Mouse (Mus musculus) intestine, embryonic 16.5 days (tissue): ENCODE data around the gene Pdc. TPM values are rescaled to one million over a fixed set of nuclear protein-coding genes. Genes with fewer than 3 reads are reported as not detected.
"Not testable (repeated sequence)": the region's sequence is repeated elsewhere in the genome, so short reads cannot be mapped to it uniquely, and the experiment has no call there.

Experiments used
- ATAC-seq: fragments of 200-750 bp; cut with Nextera tagmentation; 2 replicates; pipeline ENCODE4 v1.8.0; 2017; ENCODE audit warnings: moderate TSS enrichment, moderate library complexity
- H3K27ac ChIP-seq: fragments of 300-500 bp; sonication (generic); 2 replicates; pipeline ENCODE4 v1.5.1; 2014; ENCODE audit warnings: mild to moderate bottlenecking, low read length
- H3K27me3 ChIP-seq: fragments of 300-500 bp; sonication (generic); replicated peaks from 2 replicates; pipeline ENCODE4 v1.6.1; 2014; ENCODE audit warnings: low read length, control low read depth, mixed read lengths; ENCODE audit not compliant: control insufficient read depth, insufficient read depth
- H3K36me3 ChIP-seq: fragments of 300-500 bp; sonication (generic); 2 replicates; pipeline ENCODE4 v1.6.1; 2014; ENCODE audit warnings: low read length, control low read depth; ENCODE audit not compliant: control insufficient read depth, insufficient read depth
- H3K4me1 ChIP-seq: fragments of 300-500 bp; sonication (generic); 2 replicates; pipeline ENCODE4 v1.6.1; 2014; ENCODE audit warnings: low read length, control low read depth, mixed read lengths; ENCODE audit not compliant: control insufficient read depth, insufficient read depth
- H3K4me2 ChIP-seq: fragments of 300-500 bp; sonication (generic); 2 replicates; pipeline ENCODE4 v1.6.1; 2014; ENCODE audit warnings: low read depth, low read length, control low read depth
- H3K4me3 ChIP-seq: fragments of 300-500 bp; sonication (generic); 2 replicates; pipeline ENCODE4 v1.5.1; 2014; ENCODE audit warnings: mild to moderate bottlenecking, low read length
- H3K9ac ChIP-seq: fragments of 300-500 bp; sonication (generic); 2 replicates; pipeline ENCODE4 v1.6.1; 2014; ENCODE audit warnings: low read depth, low read length
- H3K9me3 ChIP-seq: fragments of 300-500 bp; sonication (generic); 2 replicates; pipeline ENCODE4 v1.6.1; 2016; ENCODE audit warnings: low read length, control low read depth; ENCODE audit not compliant: control insufficient read depth
- WGBS: fragments of 180-500 bp; shearing (Covaris S2); extraction: QIAGEN DNeasy Blood & Tissue Kit; methylation state at CpG from one replicate; pipeline ENCODE4 v1.1.7; 2014; 5-methylcytosine and 5-hydroxymethylcytosine counted together
- polyA plus RNA-seq: library from polyadenylated mRNA; unstranded; fragments of >200 nt; fragmentation: Nextera tagmentation; extraction: Ambion mirVana; gene quantifications from 2 replicates; pipeline ENCODE4 v1.2.1, GENCODE M21; 2015

Gene Pdc
- not detected in 2 replicates for polyA plus RNA-seq

DNA sequence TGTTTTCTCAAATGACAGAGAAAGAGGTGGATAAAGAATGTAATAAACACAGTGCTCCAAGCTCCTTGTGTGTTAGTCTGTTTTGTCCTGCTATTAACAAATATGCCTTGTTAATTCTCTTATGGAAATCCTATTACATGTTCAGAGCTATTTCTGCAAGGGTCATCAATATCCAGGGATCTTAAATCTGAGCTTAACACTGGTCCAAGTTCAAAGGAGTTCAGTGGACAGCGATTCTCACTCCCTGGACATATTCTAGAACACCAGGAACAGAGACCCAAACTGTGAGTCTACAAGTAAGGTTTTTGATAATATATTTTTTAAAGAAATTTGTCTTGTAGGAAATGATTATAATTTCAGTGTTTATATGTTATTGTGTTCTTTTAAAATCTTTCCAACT, at the start of gene Pdc:
Gene Pdc (plus strand): TSS at position 213 of the 400 bp plus-strand sequence.
- Histone ChIP-seq H3K4me2 (no peak within 1 kb of the TSS), H3K4me1 (no peaks in the 10 kb centered on the region), H3K36me3 (no peaks in the 10 kb centered on the region), H3K9me3 (no peaks in the 10 kb centered on the region), H3K4me3 (no peak within 1 kb of the TSS), H3K27ac (no peak within 1 kb of the TSS), H3K9ac (no peak within 1 kb of the TSS), H3K27me3 (no peaks in the 10 kb centered on the region)
- no peak for ATAC-seq
- 79% methylated on average over 1 of the region's 1 CpGs for WGBS

DNA sequence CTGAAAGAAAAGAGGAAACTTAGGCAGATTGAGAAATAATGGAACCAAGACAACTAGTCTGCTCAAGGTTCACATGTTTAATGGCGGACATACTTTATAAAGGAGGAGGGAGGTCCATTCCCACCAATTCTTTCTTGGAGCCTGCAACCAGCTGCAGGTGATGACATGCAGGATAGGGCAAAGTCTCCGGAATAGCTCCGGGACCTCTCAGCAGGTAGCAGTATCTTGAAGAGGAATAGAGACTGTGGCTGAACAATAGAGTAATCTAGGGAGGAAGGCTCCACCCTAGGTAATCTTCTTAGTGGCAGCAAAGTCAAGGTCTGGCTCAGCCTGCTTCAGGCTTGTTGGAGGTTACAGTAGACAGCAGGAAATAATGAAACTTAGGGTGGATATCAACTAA, 25.2 kb upstream of the Pdc start:
- 85% methylated on average over 3 of the region's 3 CpGs for whole genome bisulfite sequencing
- not testable (repeated sequence) for H3K27me3 ChIP-seq, H3K4me2 ChIP-seq, H3K36me3 ChIP-seq, ATAC-seq, H3K27ac ChIP-seq, H3K9ac ChIP-seq, H3K4me1 ChIP-seq, H3K9me3 ChIP-seq, H3K4me3 ChIP-seq

DNA sequence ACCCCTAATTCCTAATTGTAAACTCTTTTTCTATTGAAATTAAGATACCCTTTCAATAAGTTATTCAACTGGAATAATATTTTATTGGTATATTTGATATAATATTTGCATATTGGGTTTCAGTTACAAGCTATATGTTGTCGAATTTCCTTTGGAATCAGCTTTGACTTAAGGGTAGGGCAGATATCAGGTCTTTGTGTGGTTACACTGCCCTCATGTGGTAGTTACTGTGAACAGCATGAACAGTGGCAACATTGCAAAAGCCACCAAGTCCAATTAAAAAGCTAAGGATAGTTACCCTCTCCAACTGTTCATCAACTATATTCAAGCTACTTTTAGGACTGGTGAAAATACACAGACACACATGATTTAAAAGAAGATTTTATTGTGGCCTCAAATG, 11.6 kb upstream of the Pdc start:
- ATAC-seq: no peak
- H3K36me3 ChIP-seq: no peaks in the 10 kb centered on the region
- 37% methylated on average over 1 of the region's 1 CpGs for WGBS

DNA sequence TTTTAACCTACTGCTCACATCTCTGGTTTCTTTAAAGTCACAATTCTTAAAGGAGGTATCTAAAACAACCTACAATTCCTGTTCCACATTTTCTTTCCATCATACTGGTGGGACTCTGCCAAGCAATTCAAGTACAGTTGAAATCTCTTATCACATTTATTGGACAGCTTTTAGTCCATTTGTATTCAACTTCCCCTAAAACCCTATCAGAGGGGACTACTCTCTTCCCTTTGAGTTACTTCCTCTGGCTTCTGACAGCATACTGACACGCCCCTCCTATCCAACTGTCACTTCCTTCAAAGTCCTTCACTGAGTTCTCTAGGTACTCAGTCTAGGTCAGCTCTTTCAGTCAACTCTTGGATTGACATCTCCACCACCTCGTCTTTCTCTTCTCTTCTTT, 15.9 kb downstream of the Pdc start:
- no peak overlapping the region for H3K4me3 ChIP-seq
- no peak overlapping the region for H3K4me2 ChIP-seq
- H3K4me1 ChIP-seq: no peaks in the 10 kb centered on the region
- H3K36me3 ChIP-seq: no peaks in the 10 kb centered on the region
- H3K9me3 ChIP-seq: no peaks in the 10 kb centered on the region
- H3K27ac ChIP-seq: no peak overlapping the region
- WGBS: 72% methylated on average over 2 of the region's 2 CpGs
- no peak overlapping the region for H3K9ac ChIP-seq
- no peak for ATAC-seq
- no peaks in the 10 kb centered on the region for H3K27me3 ChIP-seq

More for the DNA sequence above, 11.6 kb upstream of the Pdc start:
- Histone ChIP-seq H3K9ac (no peak overlapping the region), H3K4me1 (no peaks in the 10 kb centered on the region), H3K27me3 (no peaks in the 10 kb centered on the region), H3K27ac (no peak overlapping the region), H3K9me3 (no peaks in the 10 kb centered on the region), H3K4me2 (no peak overlapping the region), H3K4me3 (no peak overlapping the region)

DNA sequence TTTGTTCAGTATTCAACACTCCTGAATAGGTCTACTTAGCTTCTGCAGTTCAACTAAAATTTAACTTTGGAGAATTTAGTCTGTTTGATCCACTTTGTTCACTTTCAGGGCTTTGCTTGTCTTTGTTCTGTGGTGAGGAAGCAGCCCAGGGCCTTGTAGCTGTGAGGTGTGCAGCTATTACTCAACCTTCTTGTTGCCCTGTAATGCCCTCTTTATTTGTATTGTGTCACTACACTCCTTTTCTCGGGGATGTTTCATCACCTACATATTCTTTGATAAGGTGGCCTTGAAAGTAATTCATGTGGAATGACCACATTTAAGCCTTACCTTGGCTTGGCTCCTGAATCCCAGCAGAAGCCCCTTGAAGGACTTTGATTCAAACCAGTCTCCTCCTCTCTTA, 41.6 kb downstream of the Pdc start:
- no peak overlapping the region for H3K9ac ChIP-seq
- no peaks in the 10 kb centered on the region for H3K4me1 ChIP-seq
- peaks cover 6% of the 10 kb centered on the region; the same call in 1 of the 2 replicates for H3K36me3 ChIP-seq
- H3K27ac ChIP-seq: no peak overlapping the region
- H3K4me3 ChIP-seq: no peak overlapping the region
- no peak overlapping the region for H3K4me2 ChIP-seq
- no peaks in the 10 kb centered on the region for H3K9me3 ChIP-seq
- 74% methylated on average over 1 of the region's 1 CpGs for WGBS
- H3K27me3 ChIP-seq: no peaks in the 10 kb centered on the region
- ATAC-seq: no peak

DNA sequence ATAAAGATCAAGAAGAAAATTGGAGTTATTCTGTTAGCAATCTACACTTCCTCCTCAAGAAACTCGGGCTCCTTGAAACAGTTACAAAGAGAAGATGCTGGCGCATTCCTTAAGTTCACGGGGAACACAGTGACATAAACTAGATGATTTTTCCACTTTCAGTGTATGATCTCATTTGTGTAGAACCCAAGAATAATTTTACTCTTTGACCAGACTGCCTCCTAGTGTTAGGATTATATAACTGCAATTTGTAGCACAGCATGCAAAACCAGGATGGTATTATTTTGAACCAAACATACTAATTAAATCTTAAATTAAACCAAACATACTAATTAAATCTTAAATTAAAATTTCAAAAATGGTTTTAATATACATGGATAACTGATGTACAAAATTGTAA, 53.7 kb downstream of the Pdc start:
- Histone ChIP-seq H3K9ac (no peak overlapping the region), H3K27me3 (no peaks in the 10 kb centered on the region), H3K9me3 (no peaks in the 10 kb centered on the region), H3K36me3 (no peaks in the 10 kb centered on the region; the same call in 1 of the 2 replicates), H3K4me3 (no peak overlapping the region), H3K4me1 (no peaks in the 10 kb centered on the region), H3K4me2 (no peak overlapping the region), H3K27ac (no peak overlapping the region)
- 77% methylated on average over 3 of the region's 3 CpGs for WGBS
- ATAC-seq: no peak

DNA sequence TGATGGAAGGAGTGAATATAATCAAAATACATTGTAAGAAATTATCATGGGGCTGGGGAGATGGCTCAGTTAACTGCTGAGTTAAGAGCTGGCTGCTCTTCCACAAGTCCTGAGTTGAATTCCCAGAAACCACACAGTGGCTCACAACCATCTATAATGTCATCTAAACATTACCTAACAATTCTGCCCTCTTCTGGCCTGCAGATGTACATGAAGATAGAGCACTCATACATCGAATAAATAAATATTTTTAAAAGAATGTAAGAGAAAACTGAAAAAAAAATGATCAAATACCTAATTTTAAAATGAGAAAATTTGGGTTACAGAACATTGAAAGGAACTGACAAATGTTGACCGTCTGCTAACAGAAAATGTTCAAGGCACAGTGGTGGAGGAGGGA, 55.0 kb downstream of the Pdc start:
- ATAC-seq: no peak
- H3K27me3 ChIP-seq: no peaks in the 10 kb centered on the region
- no peak overlapping the region for H3K4me3 ChIP-seq
- H3K4me1 ChIP-seq: no peaks in the 10 kb centered on the region
- WGBS: 88% methylated on average over 2 of the region's 2 CpGs
- no peaks in the 10 kb centered on the region for H3K9me3 ChIP-seq
- H3K36me3 ChIP-seq: no peaks in the 10 kb centered on the region; the same call in 1 of the 2 replicates
- no peak overlapping the region for H3K27ac ChIP-seq
- H3K9ac ChIP-seq: no peak overlapping the region
- no peak overlapping the region for H3K4me2 ChIP-seq

Other genes starting within 250 kb of the Pdc start
- gene Ptgs2, start 219.4 kb upstream of the Pdc start, polyA plus RNA-seq: 1.2 and 1.4 TPM in 2 replicates
- gene Tpr, start 73.4 kb downstream of the Pdc start, polyA plus RNA-seq: 106 and 120 TPM in 2 replicates
- 33.9 and 38.8 TPM in 2 replicates for gene Odr4, start 73.7 kb downstream of the Pdc start, polyA plus RNA-seq
- 0.22 and 0.32 TPM in 2 replicates for gene Prg4, start 146.7 kb downstream of the Pdc start, polyA plus RNA-seq